Mouse (Mus musculus) midbrain, embryonic 16.5 days (tissue): Measurements from ENCODE around the gene Trabd. TPM values are rescaled to one million over a fixed set of nuclear protein-coding genes. Genes with fewer than 3 reads are reported as not detected.

ENCODE experiments used
- ATAC-seq: fragments of 200-750 bp; cut with Nextera tagmentation; 2 replicates; pipeline ENCODE4 v1.8.0; 2017; ENCODE audit warnings: moderate TSS enrichment
- H3K27ac ChIP-seq: fragments of 300-500 bp; sonication (generic); 2 replicates; pipeline ENCODE4 v1.5.1; 2014; ENCODE audit warnings: mild to moderate bottlenecking, low read length, mixed read lengths
- H3K27me3 ChIP-seq: fragments of 300-500 bp; sonication (generic); 2 replicates; pipeline ENCODE4 v1.6.1; 2014; ENCODE audit warnings: low read depth, low read length, mixed read lengths; ENCODE audit not compliant: control insufficient read depth, insufficient read depth
- H3K36me3 ChIP-seq: fragments of 300-500 bp; sonication (generic); 2 replicates; pipeline ENCODE4 v1.6.1; 2014; ENCODE audit warnings: mild to moderate bottlenecking, low read length, moderate library complexity, mixed read lengths; ENCODE audit not compliant: control insufficient read depth, insufficient read depth
- H3K4me1 ChIP-seq: fragments of 300-500 bp; sonication (generic); 2 replicates; pipeline ENCODE4 v1.6.1; 2014; ENCODE audit warnings: mild to moderate bottlenecking, low read length, mixed read lengths; ENCODE audit not compliant: control insufficient read depth, insufficient read depth
- H3K4me2 ChIP-seq: fragments of 300-500 bp; sonication (generic); 2 replicates; pipeline ENCODE4 v1.6.1; 2014; ENCODE audit warnings: mild to moderate bottlenecking, low read length, mixed read lengths
- H3K4me3 ChIP-seq: fragments of 300-500 bp; sonication (generic); 2 replicates; pipeline ENCODE4 v1.5.1; 2014; ENCODE audit warnings: low read depth, mild to moderate bottlenecking, low read length, moderate library complexity, mixed read lengths
- H3K9ac ChIP-seq: fragments of 300-500 bp; sonication (generic); 2 replicates; pipeline ENCODE4 v1.6.1; 2014; ENCODE audit warnings: low read depth, low read length, mixed read lengths
- H3K9me3 ChIP-seq: fragments of 300-500 bp; sonication (generic); replicated peaks from 2 replicates; pipeline ENCODE4 v1.6.1; 2014; ENCODE audit warnings: mild to moderate bottlenecking, low read length, mixed read lengths; ENCODE audit not compliant: control insufficient read depth, poor library complexity, severe bottlenecking
- WGBS: fragments of 180-500 bp; shearing (Covaris S2); extraction: QIAGEN DNeasy Blood & Tissue Kit; methylation state at CpG from one replicate; pipeline ENCODE4 v1.1.7; 2014; 5-methylcytosine and 5-hydroxymethylcytosine counted together
- polyA plus RNA-seq: library from polyadenylated mRNA; unstranded; fragments of >200 nt; fragmentation: Nextera tagmentation; extraction: Ambion mirVana; gene quantifications from 2 replicates; pipeline ENCODE4 v1.2.1, GENCODE M21; 2015

Gene Trabd
- polyA plus RNA-seq, result 36.8 and 39.9 TPM in 2 replicates

DNA sequence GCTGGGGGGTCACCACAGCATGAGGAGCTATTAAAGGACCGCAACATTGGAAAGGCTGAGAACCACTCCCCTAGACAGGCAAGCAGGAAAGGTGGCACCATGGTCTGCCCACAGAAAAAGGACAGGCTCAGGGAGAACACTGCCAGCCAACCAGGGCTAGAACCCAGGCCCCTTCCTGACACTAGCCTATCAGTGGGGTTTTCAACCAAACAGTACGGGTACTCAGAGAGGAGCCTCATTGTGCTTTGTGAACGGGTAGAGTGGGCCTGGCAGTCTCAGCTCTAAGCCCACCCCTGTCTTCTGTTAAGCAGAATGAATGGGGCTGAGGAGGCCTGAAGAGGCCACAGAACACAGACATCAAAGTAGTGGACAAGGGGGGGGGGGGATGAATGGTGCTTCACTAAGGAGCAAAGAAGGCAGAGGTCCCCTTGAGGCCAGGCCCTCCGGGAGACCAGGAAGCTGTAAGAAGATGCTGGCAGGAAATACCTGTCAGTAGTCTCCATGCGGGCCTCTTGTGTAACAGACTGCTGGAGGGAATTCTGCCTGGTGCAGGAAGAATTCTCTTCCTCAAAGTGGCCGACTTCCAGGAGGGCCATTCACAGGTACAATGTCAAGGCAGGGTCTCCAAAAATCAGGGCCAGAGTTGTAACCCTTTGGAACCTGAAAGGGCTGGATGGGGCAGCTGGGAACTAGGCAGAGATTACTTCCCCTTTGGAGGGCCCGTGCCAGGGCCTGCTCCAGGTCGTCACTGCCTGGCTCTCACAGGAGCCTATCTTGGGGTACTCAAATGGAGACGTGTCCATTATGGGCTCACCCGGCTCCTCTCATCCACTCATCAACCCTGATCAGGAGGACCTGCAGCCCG is at the start of gene Trabd:
Trabd (plus strand) TSS at position 512 of the 865 bp plus-strand sequence.
- Histone ChIP-seq H3K36me3 (peaks cover 2% of the 10 kb centered on the region; the same call in 1 of the 2 replicates), H3K27ac (peak within 1 kb of the TSS; percentile 79), H3K9ac (peak within 1 kb of the TSS; percentile 89), H3K4me2 (peak within 1 kb of the TSS; percentile 85), H3K4me1 (peaks cover 29% of the 10 kb centered on the region), H3K9me3 (no peaks in the 10 kb centered on the region), H3K27me3 (no peaks in the 10 kb centered on the region), H3K4me3 (peak within 1 kb of the TSS; percentile 77)
- no peak for ATAC-seq
- WGBS, result 21% methylated on average over 11 of the region's 11 CpGs

GRCm38 (mm10) chr15:89044381-89044780 is 30.5 kb upstream of the Trabd start:
- Histone ChIP-seq H3K9me3 (0 out of 2 replicates have a peak, but pooled peaks cover 5% of the 10 kb centered on the region), H3K27me3 (no peaks in the 10 kb centered on the region), H3K4me2 (no peak overlapping the region), H3K27ac (no peak overlapping the region), H3K4me3 (no peak overlapping the region), H3K4me1 (no peaks in the 10 kb centered on the region), H3K36me3 (no peaks in the 10 kb centered on the region), H3K9ac (no peak overlapping the region)
- WGBS, result 77% methylated on average over 5 of the region's 5 CpGs
- ATAC-seq, result no peak

GRCm38 (mm10) chr15:89046356-89046755 is 28.6 kb upstream of the Trabd start:
- H3K27ac ChIP-seq, result no peak overlapping the region
- ATAC-seq, result no peak
- 77% methylated on average over 4 of the region's 4 CpGs for WGBS
- H3K4me3 ChIP-seq, result no peak overlapping the region
- H3K9ac ChIP-seq, result no peak overlapping the region
- no peaks in the 10 kb centered on the region for H3K36me3 ChIP-seq
- H3K27me3 ChIP-seq, result no peaks in the 10 kb centered on the region
- H3K9me3 ChIP-seq, result 0 out of 2 replicates have a peak, but pooled peaks cover 5% of the 10 kb centered on the region
- H3K4me1 ChIP-seq, result no peaks in the 10 kb centered on the region
- H3K4me2 ChIP-seq, result no peak overlapping the region

GRCm38 (mm10) chr15:89054666-89055065 is 20.3 kb upstream of the Trabd start:
- H3K27ac ChIP-seq, result no peak overlapping the region
- WGBS, result 90% methylated on average over 7 of the region's 7 CpGs
- peaks cover 6% of the 10 kb centered on the region; the same call in 1 of the 2 replicates for H3K4me1 ChIP-seq
- H3K4me3 ChIP-seq, result no peak overlapping the region
- no peak overlapping the region for H3K9ac ChIP-seq
- ATAC-seq, result no peak
- H3K36me3 ChIP-seq, result no peaks in the 10 kb centered on the region
- no peak overlapping the region for H3K4me2 ChIP-seq
- no peaks in the 10 kb centered on the region for H3K9me3 ChIP-seq
- no peaks in the 10 kb centered on the region for H3K27me3 ChIP-seq

DNA sequence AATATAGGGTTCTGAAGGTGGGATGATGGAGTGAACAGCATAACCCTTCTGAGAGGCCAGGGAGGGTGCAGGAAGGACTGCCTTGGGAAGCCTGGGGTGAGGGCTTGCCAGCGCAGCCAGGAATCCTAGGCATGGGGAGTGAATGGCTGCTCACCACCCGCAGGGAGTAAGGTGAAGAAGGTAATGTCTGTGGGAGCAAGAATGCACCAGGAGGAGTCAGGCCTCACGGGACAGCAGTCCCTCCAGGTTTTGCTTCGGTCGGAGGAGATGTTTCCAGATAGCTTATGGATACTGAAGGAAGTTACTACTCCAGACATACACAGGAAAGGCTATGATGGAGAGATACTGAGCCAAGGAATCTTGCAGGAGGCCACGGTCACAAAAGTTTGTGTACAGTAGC is 16.2 kb upstream of the Trabd start:
- whole genome bisulfite sequencing, result 28% methylated on average over 6 of the region's 6 CpGs
- Histone ChIP-seq H3K27me3 (no peaks in the 10 kb centered on the region), H3K9me3 (no peaks in the 10 kb centered on the region), H3K9ac (peak overlapping the region; percentile 88), H3K36me3 (no peaks in the 10 kb centered on the region; the same call in none of the 2 replicates), H3K4me3 (peak overlapping the region; percentile 78), H3K27ac (peak overlapping the region; percentile 85; the same call in 1 of the 2 replicates), H3K4me1 (peaks cover 20% of the 10 kb centered on the region), H3K4me2 (peak overlapping the region; percentile 83)
- no peak for ATAC-seq

- under 1% methylated on average over 46 of the region's 57 CpGs for WGBS
- H3K27me3 ChIP-seq, result no peaks in the 10 kb centered on the region
- peak within 1 kb of the TSS; percentile 85 for H3K27ac ChIP-seq
- H3K4me2 ChIP-seq, result peak within 1 kb of the TSS; percentile 83
- peak within 1 kb of the TSS; percentile 88 for H3K9ac ChIP-seq
- peak within 1 kb of the TSS; percentile 78 for H3K4me3 ChIP-seq
- H3K4me1 ChIP-seq, result peaks cover 20% of the 10 kb centered on the region
- peak; percentile 57 for ATAC-seq
- H3K36me3 ChIP-seq, result no peaks in the 10 kb centered on the region; the same call in none of the 2 replicates
- no peaks in the 10 kb centered on the region for H3K9me3 ChIP-seq
Observed at GRCm38 (mm10) chr15:89059161-89059931, 15.6 kb upstream of the Trabd start, which contains the start of gene Panx2. Gene Panx2, plus strand, starts transcription at chr15:89059734.

DNA sequence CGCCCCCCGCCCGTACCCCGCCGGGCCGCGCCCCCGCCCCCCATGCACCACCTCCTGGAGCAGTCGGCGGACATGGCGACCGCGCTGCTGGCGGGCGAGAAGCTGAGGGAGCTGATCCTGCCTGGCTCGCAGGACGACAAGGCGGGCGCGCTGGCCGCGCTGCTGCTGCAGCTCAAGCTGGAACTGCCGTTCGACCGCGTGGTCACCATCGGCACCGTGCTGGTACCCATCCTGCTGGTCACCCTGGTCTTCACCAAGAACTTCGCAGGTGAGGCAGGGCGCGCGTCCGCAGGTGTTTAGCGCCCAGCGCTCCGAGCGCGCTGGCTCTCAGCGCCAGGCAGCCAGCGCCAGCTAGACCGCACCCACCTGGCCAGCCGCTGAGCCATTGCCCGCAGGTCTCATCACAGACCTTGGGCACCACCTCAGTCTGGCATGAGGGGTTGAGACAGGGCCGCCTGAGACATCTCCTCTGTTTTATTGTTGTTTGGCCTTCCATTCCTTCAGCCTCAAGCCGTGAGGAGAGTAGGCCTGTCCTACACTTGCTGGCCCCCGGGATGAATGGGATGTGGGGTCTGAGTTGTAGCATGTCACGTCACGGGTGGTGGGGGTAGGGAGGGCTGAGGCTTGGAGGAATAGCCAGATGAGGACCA is 14.8 kb upstream of the Trabd start:
- H3K27ac ChIP-seq, result peak overlapping the region; percentile 85
- H3K4me1 ChIP-seq, result peaks cover 20% of the 10 kb centered on the region
- under 1% methylated on average over 39 of the region's 48 CpGs for WGBS
- H3K36me3 ChIP-seq, result no peaks in the 10 kb centered on the region; the same call in none of the 2 replicates
- H3K9ac ChIP-seq, result peak overlapping the region; percentile 88
- H3K4me2 ChIP-seq, result peak overlapping the region; percentile 83
- peak overlapping the region; percentile 78 for H3K4me3 ChIP-seq
- peak; percentile 72 for ATAC-seq
- H3K9me3 ChIP-seq, result no peaks in the 10 kb centered on the region
- H3K27me3 ChIP-seq, result no peaks in the 10 kb centered on the region

DNA sequence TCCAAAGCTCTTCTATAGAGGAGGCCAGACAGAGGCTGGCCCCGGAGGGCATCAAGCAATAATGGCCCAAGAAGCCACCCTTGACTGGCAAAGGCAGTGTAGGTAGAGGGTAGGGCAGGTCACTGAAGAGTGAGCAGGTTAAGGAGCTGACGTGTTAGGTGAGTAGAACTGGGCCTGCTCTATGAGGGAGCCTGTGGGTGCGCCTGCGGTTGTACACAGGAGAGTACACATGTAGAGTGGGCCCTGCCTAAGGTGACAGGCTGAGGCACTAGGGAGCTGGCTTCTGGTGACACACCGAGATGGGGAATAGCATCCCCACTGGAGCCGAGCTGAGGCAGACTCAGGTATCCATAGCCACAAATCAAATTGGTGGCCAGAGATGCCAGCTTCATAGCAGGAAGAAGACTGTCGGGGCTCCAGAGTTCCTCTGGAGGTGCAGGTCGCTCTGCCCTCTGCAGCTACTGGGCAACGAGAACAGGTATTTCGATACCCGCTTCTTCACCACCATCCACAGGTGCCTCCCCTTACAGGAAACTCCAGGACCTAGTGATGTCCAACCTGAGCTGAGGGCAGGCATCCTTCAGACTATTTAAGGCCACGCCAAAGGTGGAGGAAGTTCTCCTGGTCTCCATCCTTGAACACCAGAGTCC is 14.0 kb upstream of the Trabd start:
- WGBS, result 90% methylated on average over 12 of the region's 12 CpGs
- Histone ChIP-seq H3K4me2 (peak overlapping the region; percentile 83), H3K9me3 (no peaks in the 10 kb centered on the region), H3K36me3 (no peaks in the 10 kb centered on the region; the same call in none of the 2 replicates), H3K27ac (peak overlapping the region; percentile 85), H3K27me3 (peaks cover 5% of the 10 kb centered on the region; the same call in 1 of the 2 replicates), H3K4me3 (peak overlapping the region; percentile 78), H3K9ac (peak overlapping the region; percentile 88), H3K4me1 (peaks cover 20% of the 10 kb centered on the region)
- ATAC-seq, result peak; percentile 43; the same call in 1 of the 2 replicates
